Mouse (Mus musculus): ENCODE results near the gene Rps12-ps3. TPM values are rescaled to one million over a fixed set of nuclear protein-coding genes. Genes with fewer than 3 reads are reported as not detected.

The Rps12-ps3 gene
- polyA plus RNA-seq (2017; shearing (Covaris generic)): 65.0 TPM

DNA sequence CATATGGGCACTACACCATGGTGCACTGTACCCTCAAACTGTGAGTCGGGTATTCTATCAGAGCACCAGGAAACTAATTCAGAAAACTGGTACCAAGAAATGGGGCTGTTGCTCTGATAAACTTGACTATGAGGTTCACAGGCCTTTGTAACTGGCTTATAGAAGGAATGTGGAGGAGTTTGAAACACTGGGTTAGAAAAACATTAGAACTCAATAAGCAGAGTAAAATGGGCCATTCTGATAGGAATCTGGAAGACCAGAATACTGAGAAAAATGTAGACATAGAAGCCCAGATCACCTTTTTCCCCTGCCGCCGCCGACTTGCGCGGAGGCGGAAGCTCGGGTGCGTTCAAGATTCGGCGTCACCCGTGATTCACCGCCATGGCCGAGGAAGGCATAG, at the start of gene Rps12-ps3:
Rps12-ps3 (plus strand) TSS at position 301 of the 400 bp plus-strand sequence.

DNA sequence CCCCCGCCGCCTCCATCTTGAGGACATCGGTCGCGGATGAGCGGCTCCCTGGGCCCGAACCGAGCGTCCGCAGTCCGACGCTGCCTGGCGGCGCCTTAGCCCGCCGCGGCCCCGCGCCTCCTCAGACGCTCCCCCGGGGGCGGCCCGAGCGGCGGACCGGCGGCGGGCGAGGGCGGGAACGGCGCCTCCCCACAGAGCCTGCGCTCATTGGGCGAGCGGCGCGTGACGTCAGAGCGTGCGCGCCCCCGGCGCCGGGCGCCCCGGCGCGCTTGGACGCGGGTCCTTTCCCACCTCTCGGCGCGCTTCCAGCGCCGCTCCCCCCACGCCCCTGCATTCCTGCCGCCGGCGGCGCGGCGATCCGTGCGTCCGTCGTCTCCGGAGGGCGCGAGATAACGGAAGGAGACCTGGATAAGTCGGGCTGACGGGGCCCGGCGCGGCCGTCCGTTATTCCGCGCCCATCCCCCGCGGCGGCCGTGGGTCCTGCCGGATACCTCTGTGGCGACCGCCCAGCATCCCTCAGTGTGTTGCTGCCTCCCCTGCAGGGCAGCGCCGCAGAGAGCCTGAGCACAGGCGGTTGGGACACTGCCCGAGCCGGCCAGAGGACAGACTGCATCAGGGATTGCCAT, 23.7 kb downstream of the Rps12-ps3 start, which contains the start of gene Pdzd8:
Pdzd8 (minus strand) TSS at position 123 of the 626 bp plus-strand sequence.

Other genes starting within 250 kb of the Rps12-ps3 start
- gene Shtn1, start 246.2 kb upstream of the Rps12-ps3 start, polyA plus RNA-seq (2017; shearing (Covaris generic)): 0.71 TPM
- not detected for gene Vax1, start 152.2 kb upstream of the Rps12-ps3 start, polyA plus RNA-seq (2017; shearing (Covaris generic))
- gene Kcnk18, start 103.1 kb upstream of the Rps12-ps3 start, polyA plus RNA-seq (2017; shearing (Covaris generic)): not detected
- gene Slc18a2, start 61.4 kb upstream of the Rps12-ps3 start, polyA plus RNA-seq (2017; shearing (Covaris generic)): 5.4 TPM
- 28.1 TPM for gene Pdzd8, start 23.5 kb downstream of the Rps12-ps3 start, polyA plus RNA-seq (2017; shearing (Covaris generic))
- gene Emx2, start 136.1 kb downstream of the Rps12-ps3 start, polyA plus RNA-seq (2017; shearing (Covaris generic)): not detected